Mouse (Mus musculus) liver, postnatal 0 days (tissue): ENCODE results near the gene Crip2. TPM values are rescaled to one million over a fixed set of nuclear protein-coding genes. Genes with fewer than 3 reads are reported as not detected.

ENCODE experiments used
- ATAC-seq: fragments of 200-750 bp; cut with Nextera tagmentation; 2 replicates; pipeline ENCODE4 v1.8.0; 2017; ENCODE audit warnings: mild to moderate bottlenecking, moderate library complexity
- DNase-seq: peaks from one replicate; pipeline ENCODE4 v3.0.0-alpha.2; 2016
- H3K27ac ChIP-seq: fragments of 300-500 bp; sonication (generic); 2 replicates; pipeline ENCODE4 v1.5.1; 2014; ENCODE audit warnings: antibody characterized with exemption, moderate library complexity, mild to moderate bottlenecking, low read depth
- H3K27me3 ChIP-seq: fragments of 300-500 bp; sonication (generic); 2 replicates; pipeline ENCODE4 v1.6.1; 2014; ENCODE audit warnings: low read length, control low read depth, mixed read lengths; ENCODE audit not compliant: insufficient read depth
- H3K36me3 ChIP-seq: fragments of 300-500 bp; sonication (generic); replicated peaks from 2 replicates; pipeline ENCODE4 v1.6.1; 2014; ENCODE audit warnings: mild to moderate bottlenecking, control low read depth, low read length, moderate library complexity, mixed read lengths; ENCODE audit not compliant: insufficient read depth
- H3K4me1 ChIP-seq: fragments of 300-500 bp; sonication (generic); 2 replicates; pipeline ENCODE4 v1.6.1; 2014; ENCODE audit warnings: antibody characterized with exemption, mild to moderate bottlenecking, control low read depth; ENCODE audit not compliant: insufficient read depth
- H3K4me2 ChIP-seq: fragments of 300-500 bp; sonication (generic); 2 replicates; pipeline ENCODE4 v1.6.1; 2014; ENCODE audit warnings: low read depth, mild to moderate bottlenecking, low read length, moderate library complexity, mixed read lengths
- H3K4me3 ChIP-seq: fragments of 300-500 bp; sonication (generic); 2 replicates; pipeline ENCODE4 v1.5.1; 2014; ENCODE audit warnings: low read depth, low read length
- H3K9ac ChIP-seq: fragments of 300-500 bp; sonication (generic); replicated peaks from 2 replicates; pipeline ENCODE4 v1.6.1; 2014; ENCODE audit warnings: mild to moderate bottlenecking, moderate library complexity
- H3K9me3 ChIP-seq: fragments of 300-500 bp; sonication (generic); 2 replicates; pipeline ENCODE4 v1.6.1; 2016; ENCODE audit warnings: mild to moderate bottlenecking, control low read depth, low read length, mixed read lengths
- CTCF ChIP-seq: sonication (generic); IDR thresholded peaks from 2 replicates; pipeline ENCODE4 v1.5.1; 2016; ENCODE audit warnings: antibody characterized with exemption, low read depth
- EP300 ChIP-seq: IDR thresholded peaks from 2 replicates; pipeline ENCODE4 v1.6.1; 2016; ENCODE audit warnings: antibody characterized with exemption, low read depth, mild to moderate bottlenecking
- WGBS: fragments of 180-500 bp; shearing (Covaris S2); extraction: QIAGEN DNeasy Blood & Tissue Kit; methylation state at CpG from one replicate; pipeline ENCODE4 v1.1.7; 2014; ENCODE audit not compliant: insufficient replicate concordance; 5-methylcytosine and 5-hydroxymethylcytosine counted together
- polyA plus RNA-seq: library from polyadenylated mRNA; unstranded; fragments of >200 nt; fragmentation: Nextera tagmentation; extraction: Ambion mirVana; gene quantifications from 2 replicates; pipeline ENCODE4 v1.2.1, GENCODE M21; 2015

Gene Crip2
- 65.1 and 67.4 TPM in 2 replicates for polyA plus RNA-seq

GRCm38 (mm10) chr12:113139908-113140615, at the start of gene Crip2:
Gene Crip2 (plus strand): TSS chr12:113140236.
- under 1% methylated on average over 56 of the region's 68 CpGs for WGBS
- H3K9me3 ChIP-seq = no peaks in the 10 kb centered on the region
- DNase-seq = peak; percentile 88
- peak within 1 kb of the TSS; percentile 74 for H3K27ac ChIP-seq
- H3K36me3 ChIP-seq = peaks cover 24% of the 10 kb centered on the region
- H3K4me1 ChIP-seq = peaks cover 29% of the 10 kb centered on the region
- peak within 1 kb of the TSS; percentile 87 for H3K4me2 ChIP-seq
- peak; percentile 87 for ATAC-seq
- peaks cover 31% of the 10 kb centered on the region for H3K27me3 ChIP-seq
- TF ChIP-seq CTCF (peak; percentile 46; the same call in 1 of the 2 replicates), EP300 (no peak)
- peak within 1 kb of the TSS; percentile 56 for H3K9ac ChIP-seq
- H3K4me3 ChIP-seq = peak within 1 kb of the TSS; percentile 50

GRCm38 (mm10) chr12:113097040-113097439, 43.0 kb upstream of the Crip2 start:
- Histone ChIP-seq H3K36me3 (no peaks in the 10 kb centered on the region; the same call in 1 of the 2 replicates), H3K9ac (no peak overlapping the region), H3K27me3 (no peaks in the 10 kb centered on the region), H3K4me3 (no peak overlapping the region), H3K9me3 (no peaks in the 10 kb centered on the region), H3K4me2 (no peak overlapping the region), H3K4me1 (peaks cover 24% of the 10 kb centered on the region), H3K27ac (no peak overlapping the region)
- DNase-seq (no peak), ATAC-seq (no peak)
- 86% methylated on average over 5 of the region's 5 CpGs for WGBS
- TF ChIP-seq CTCF = no peak
- TF ChIP-seq EP300 = no peak

GRCm38 (mm10) chr12:113097749-113098281, 42.2 kb upstream of the Crip2 start, which contains the start of gene Mta1:
Gene Mta1 (plus strand): TSS chr12:113098278.
- H3K36me3 ChIP-seq = no peaks in the 10 kb centered on the region; the same call in none of the 2 replicates
- ATAC-seq (peak; percentile 69), DNase-seq (peak; percentile 63)
- peak within 1 kb of the TSS; percentile 90 for H3K27ac ChIP-seq
- peak within 1 kb of the TSS; percentile 92 for H3K4me3 ChIP-seq
- no peak for TF ChIP-seq EP300
- TF ChIP-seq CTCF = no peak
- 11% methylated on average over 18 of the region's 53 CpGs for WGBS
- peak within 1 kb of the TSS; percentile 96 for H3K9ac ChIP-seq
- H3K9me3 ChIP-seq = no peaks in the 10 kb centered on the region
- no peaks in the 10 kb centered on the region for H3K27me3 ChIP-seq
- H3K4me1 ChIP-seq = peaks cover 27% of the 10 kb centered on the region
- H3K4me2 ChIP-seq = peak within 1 kb of the TSS; percentile 97

- peak overlapping the region; percentile 96 for H3K9ac ChIP-seq
- peak; percentile 40 for ATAC-seq
- TF ChIP-seq EP300 (no peak), CTCF (no peak)
- no peaks in the 10 kb centered on the region for H3K27me3 ChIP-seq
- H3K4me3 ChIP-seq = peak overlapping the region; percentile 92
- H3K9me3 ChIP-seq = no peaks in the 10 kb centered on the region
- H3K36me3 ChIP-seq = no peaks in the 10 kb centered on the region; the same call in none of the 2 replicates
- H3K27ac ChIP-seq = peak overlapping the region; percentile 90
- peak; percentile 50 for DNase-seq
- peak overlapping the region; percentile 97 for H3K4me2 ChIP-seq
- H3K4me1 ChIP-seq = peaks cover 27% of the 10 kb centered on the region
- WGBS = 8% methylated on average over 17 of the region's 60 CpGs
Measured at GRCm38 (mm10) chr12:113098530-113099151, 41.4 kb upstream of the Crip2 start.

GRCm38 (mm10) chr12:113099470-113100237, 40.4 kb upstream of the Crip2 start:
- no peaks in the 10 kb centered on the region; the same call in none of the 2 replicates for H3K36me3 ChIP-seq
- H3K27ac ChIP-seq = 0 out of 2 replicates have a peak overlapping the region, but pooled peaks have one; percentile 1
- ATAC-seq = no peak
- H3K9ac ChIP-seq = peak overlapping the region; percentile 96
- H3K4me3 ChIP-seq = peak overlapping the region; percentile 92
- peak overlapping the region; percentile 97 for H3K4me2 ChIP-seq
- WGBS = 19% methylated on average over 6 of the region's 6 CpGs
- DNase-seq = no peak
- peaks cover 37% of the 10 kb centered on the region for H3K4me1 ChIP-seq
- no peaks in the 10 kb centered on the region for H3K9me3 ChIP-seq
- H3K27me3 ChIP-seq = no peaks in the 10 kb centered on the region
- no peak for TF ChIP-seq CTCF
- TF ChIP-seq EP300 = no peak
